In the genomic region with DNA sequence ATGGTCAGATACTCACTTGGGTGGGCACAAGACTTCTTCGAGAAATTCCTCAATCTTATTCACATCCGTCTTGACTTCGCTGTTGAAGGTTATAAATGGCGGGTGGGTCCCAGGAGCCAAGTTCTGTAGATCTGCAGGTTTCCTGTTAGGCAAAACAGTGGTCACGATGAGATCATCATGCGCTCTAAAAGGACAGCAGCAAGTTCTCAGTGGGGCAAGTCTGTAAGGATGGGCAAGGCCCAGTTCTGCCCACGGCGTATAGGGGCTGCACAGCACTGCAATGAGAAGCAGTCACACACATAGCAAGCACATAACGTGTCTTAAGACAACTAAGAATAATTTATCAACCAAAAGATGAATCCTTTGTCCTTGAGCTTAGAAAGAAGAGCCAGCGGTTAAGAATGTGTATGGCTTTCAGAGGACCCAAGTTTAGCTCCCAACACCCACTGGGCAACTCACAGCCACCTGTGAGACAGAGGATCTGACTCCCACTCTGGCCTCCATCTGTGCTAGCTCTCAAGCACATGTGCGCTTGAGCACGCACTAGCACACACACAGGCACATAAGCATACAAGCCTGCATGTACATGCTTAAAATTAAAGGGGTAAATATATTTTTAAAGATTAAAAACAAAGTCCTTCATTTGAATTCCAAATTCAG, we compare ENCODE assay signal across 20 mouse cellular contexts. TPM values are rescaled to one million over a fixed set of nuclear protein-coding genes. Genes with fewer than 3 reads are reported as not detected.
DNase-seq lines count a peak whose midpoint lies in the region; ATAC-seq and TF ChIP-seq lines count a peak whose summit lies in the region.
"Had no signal": no experiment of that assay in that cellular context is flagged by ENCODE, and none has a peak within 500 bp of the region (broad histone marks: within the 10 kb centered on the region; RNA-seq: fewer than 3 reads in every experiment).

No protein-coding gene starts in this region.

- DNase-seq in heart, postnatal 0 days (ENCODE audit: low spot score), result no peak
- DNase-seq in heart, postnatal 36 days, result no peak
- no peak for DNase-seq in lung, postnatal 4 days
- DNase-seq in CH12.LX (ENCODE audit: extremely low read depth), result peak; percentile 97
- no peak for DNase-seq in cerebellum, postnatal 14 days
- DNase-seq in left cerebral cortex, adult 8-10 months (ENCODE audit: low spot score in 2 of 2), result no peak
- DNase-seq: adrenal gland, adult 2 months; cerebellum, adult 2 months; layer of hippocampus, adult 9-11 months; right cerebral cortex, postnatal 14 days; thymus, postnatal 14 days had no signal

- intact Hi-C loops in heart, postnatal 36 days (cut with DNase I), result no loop called here

- in situ Hi-C loops in CH12.LX (cut with MboI; ENCODE audit: low pct_ligation_motif_present, low pct_unique_long_range_greater_than_20kb, low sequenced_read_pairs), result loop anchor here (5.0 kb wide), 1 partner anchor 36 kb away; no protein-coding TSS in a partner anchor

- dilution Hi-C loops in CH12.LX (cut with MboI; ENCODE audit: extremely low pct_ligation_motif_present, extremely low pct_unique_long_range_greater_than_20kb, low sequenced_read_pairs), result no loop called here

- H3K27ac ChIP-seq in heart, postnatal 0 days (ENCODE audit: low read depth), result peak overlapping the region; percentile 47
- H3K27ac ChIP-seq in lung, embryonic 15.5 days, result peak overlapping the region; percentile 5; the same call in 1 of the 2 replicates
- peak overlapping the region; percentile 92 for H3K27ac ChIP-seq in CH12.LX (ENCODE audit: insufficient read depth, low read depth)
- peak overlapping the region; percentile 27; the same call in 1 of the 2 replicates for H3K27ac ChIP-seq in macrophage
- H3K27ac ChIP-seq: forebrain, embryonic 12.5 days; hindbrain, embryonic 10.5 days; kidney, embryonic 15.5 days; midbrain, embryonic 12.5 days; stomach, embryonic 15.5 days had no signal

- peak; percentile 4 for TF ChIP-seq RAD21 in CH12.LX (IDR thresholded peaks at IDR 0.05; ENCODE audit: low read depth, low read length)

- no peak for TF ChIP-seq EP300 in heart, postnatal 0 days (IDR thresholded peaks at IDR 0.05; ENCODE audit: low read depth)
- peak; percentile 96 for TF ChIP-seq EP300 in CH12.LX (IDR thresholded peaks at IDR 0.05; ENCODE audit: low read length)

- peak; percentile 76 for TF ChIP-seq POLR2A in CH12.LX (IDR thresholded peaks at IDR 0.05; ENCODE audit: low read depth, low read length)

- peaks cover 20% of the 10 kb centered on the region for H3K4me1 ChIP-seq in heart, postnatal 0 days (ENCODE audit: control insufficient read depth, insufficient read depth)
- H3K4me1 ChIP-seq in lung, embryonic 15.5 days, result no peaks in the 10 kb centered on the region
- peaks cover 19 to 86% of the 10 kb centered on the region in 2 experiments for H3K4me1 ChIP-seq in CH12.LX (ENCODE audit: control insufficient read depth in 1 of 2, insufficient read depth in 2 of 2)
- H3K4me1 ChIP-seq: hindbrain, embryonic 10.5 days; stomach, embryonic 15.5 days had no signal

- no peak overlapping the region for H3K9ac ChIP-seq in heart, postnatal 0 days (replicated peaks; ENCODE audit: low read depth, low read length)
- no peak overlapping the region for H3K9ac ChIP-seq in lung, embryonic 15.5 days
- peak overlapping the region; percentile 52; the same call in 1 of the 2 replicates for H3K9ac ChIP-seq in CH12.LX (ENCODE audit: insufficient read depth, low read depth)
- H3K9ac ChIP-seq: forebrain, embryonic 12.5 days; kidney, embryonic 15.5 days; midbrain, embryonic 12.5 days; stomach, embryonic 15.5 days had no signal

- WGBS in heart, postnatal 0 days, result 75% methylated on average over 12 of the region's 12 CpGs
- 84% methylated on average over 12 of the region's 12 CpGs for WGBS in lung, embryonic 15.5 days
- WGBS in macrophage (ENCODE audit: missing documents), result 64% methylated on average over 12 of the region's 12 CpGs

- H3K36me3 ChIP-seq in heart, postnatal 0 days (replicated peaks; ENCODE audit: control insufficient read depth, insufficient read depth, low read length), result peaks cover 53% of the 10 kb centered on the region
- peaks cover 33% of the 10 kb centered on the region for H3K36me3 ChIP-seq in lung, embryonic 15.5 days
- H3K36me3 ChIP-seq in CH12.LX (replicated peaks in 1 of 2; ENCODE audit: control insufficient read depth in 1 of 2, insufficient read depth in 1 of 2, low read length in 1 of 2) (peaks cover 46 to 62% of the 10 kb centered on the region in 2 experiments), macrophage (ENCODE audit: inconsistent target) (peaks cover 38% of the 10 kb centered on the region)

- H3K9me3 ChIP-seq in heart, postnatal 0 days (replicated peaks; ENCODE audit: control insufficient read depth, low read length), result no peaks in the 10 kb centered on the region
- H3K9me3 ChIP-seq in lung, embryonic 15.5 days, result no peaks in the 10 kb centered on the region
- no peaks in the 10 kb centered on the region for H3K9me3 ChIP-seq in CH12.LX (replicated peaks; ENCODE audit: low read length)
- H3K9me3 ChIP-seq: forebrain, embryonic 12.5 days; hindbrain, embryonic 10.5 days; kidney, embryonic 15.5 days; midbrain, embryonic 12.5 days; stomach, embryonic 15.5 days had no signal

- no peaks in the 10 kb centered on the region for H3K27me3 ChIP-seq in heart, postnatal 0 days (ENCODE audit: control insufficient read depth, insufficient read depth, low read length)
- no peaks in the 10 kb centered on the region for H3K27me3 ChIP-seq in lung, embryonic 15.5 days
- H3K27me3 ChIP-seq in CH12.LX (replicated peaks), result no peaks in the 10 kb centered on the region
- H3K27me3 ChIP-seq: forebrain, embryonic 12.5 days; kidney, embryonic 15.5 days; midbrain, embryonic 12.5 days; stomach, embryonic 15.5 days had no signal

- no peak overlapping the region for H3K4me2 ChIP-seq in heart, postnatal 0 days (ENCODE audit: low read depth, low read length)
- no peak overlapping the region for H3K4me2 ChIP-seq in lung, embryonic 15.5 days
- peak overlapping the region; percentile 59 for H3K4me2 ChIP-seq in CH12.LX (ENCODE audit: insufficient read depth, low read depth, poor library complexity, severe bottlenecking)
- H3K4me2 ChIP-seq: forebrain, embryonic 12.5 days; kidney, embryonic 15.5 days; liver, embryonic 11.5 days; midbrain, embryonic 12.5 days; stomach, embryonic 15.5 days had no signal

- no peak overlapping the region for H3K4me3 ChIP-seq in heart, postnatal 0 days (ENCODE audit: low read depth, low read length)
- H3K4me3 ChIP-seq in lung, embryonic 15.5 days, result no peak overlapping the region
- no peak overlapping the region for H3K4me3 ChIP-seq in CH12.LX (replicated peaks in 1 of 3; ENCODE audit: low read depth in 2 of 3, low read length in 2 of 3, poor library complexity in 1 of 3)
- H3K4me3 ChIP-seq in macrophage (ENCODE audit: inconsistent target), result no peak overlapping the region
- H3K4me3 ChIP-seq: forebrain, embryonic 12.5 days; hindbrain, embryonic 10.5 days; kidney, embryonic 15.5 days; midbrain, embryonic 12.5 days; stomach, embryonic 15.5 days had no signal

- TF ChIP-seq CTCF in heart, postnatal 0 days (IDR thresholded peaks at IDR 0.05; ENCODE audit: low read depth), result no peak
- no peak for TF ChIP-seq CTCF in CH12.LX (conservative IDR thresholded peaks at IDR 0.05 in 1 of 2, IDR thresholded peaks at IDR 0.05 in 1 of 2; ENCODE audit: low read depth in 2 of 2, low read length in 2 of 2)

- ATAC-seq in heart, postnatal 0 days (ENCODE audit: insufficient read depth, low read depth), result no peak
- no peak for ATAC-seq in lung, embryonic 15.5 days (ENCODE audit: borderline replicate concordance, extremely low read depth, low FRiP score, low TSS enrichment)
- ATAC-seq: inflammation-experienced regulatory T-cells, adult 6 months had no signal

- H3K79me2 ChIP-seq in CH12.LX (replicated peaks; ENCODE audit: control insufficient read depth, extremely low read depth, insufficient read depth, poor library complexity, severe bottlenecking) (peaks cover 87% of the 10 kb centered on the region), macrophage (ENCODE audit: inconsistent target) (peaks cover 100% of the 10 kb centered on the region)

TF ChIP-seq in CH12.LX, 34 proteins besides CTCF, POLR2A, EP300 and RAD21 (continues in another document):
- TF ChIP-seq USF1 (IDR thresholded peaks at IDR 0.05; ENCODE audit: low read depth, low read length) (no peak), ELF1 (IDR thresholded peaks at IDR 0.05; ENCODE audit: low read depth, low read length) (peak; percentile 52; the same call in 1 of the 2 replicates), MXI1 (IDR thresholded peaks at IDR 0.05; ENCODE audit: low read depth, low read length) (peak; percentile 90), MAFK (IDR thresholded peaks at IDR 0.05; ENCODE audit: insufficient replicate concordance, low read length) (peak; percentile 85), MAX (IDR thresholded peaks at IDR 0.05; ENCODE audit: low read length) (peak; percentile 92), GABPA (IDR thresholded peaks at IDR 0.05; ENCODE audit: insufficient replicate concordance, low read depth, low read length) (no peak), JUND (conservative IDR thresholded peaks at IDR 0.05; ENCODE audit: low read depth, low read length) (peak; percentile 95), NRF1 (IDR thresholded peaks at IDR 0.05; ENCODE audit: low read depth, low read length) (0 out of 2 replicates have a peak, but pooled peaks have one; percentile 44), CHD2 (IDR thresholded peaks at IDR 0.05; ENCODE audit: low read length) (peak; percentile 72), ZKSCAN1 (IDR thresholded peaks at IDR 0.05; ENCODE audit: borderline replicate concordance, low read depth, low read length) (no peak), POLR2AphosphoS2 (IDR thresholded peaks at IDR 0.05; ENCODE audit: low read depth, low read length) (peak; percentile 74), ZC3H11A (IDR thresholded peaks at IDR 0.05; ENCODE audit: low read depth, low read length) (no peak), USF2 (conservative IDR thresholded peaks at IDR 0.05; ENCODE audit: low read depth, low read length) (no peak)

RNA-seq across cellular contexts. Expression of a gene that starts 46.5 kb away (rescaled TPM):
- total RNA-seq in heart, postnatal 0 days (2014; rRNA removed; ENCODE audit: low replicate concordance), result 239 and 307 TPM in 2 replicates
- polyA plus RNA-seq in heart, postnatal 0 days (2015; fragmentation: Nextera tagmentation; extraction: Ambion mirVana), result 213 and 235 TPM in 2 replicates
- total RNA-seq in heart, postnatal 36 days (2021), result 100 to 1,000 TPM; 241 to 254 TPM
- 181 and 185 TPM in 2 replicates for polyA plus RNA-seq in lung, embryonic 15.5 days (2015; fragmentation: Nextera tagmentation; extraction: Ambion mirVana)
- total RNA-seq in CH12.LX (2012; rRNA removed) (124 and 154 TPM in 2 replicates), CH12.LX (2014; rRNA removed) (182 and 199 TPM in 2 replicates)
- polyA plus RNA-seq in CH12.LX (2012; ENCODE audit: insufficient read length, low read depth) (198 and 214 TPM in 2 replicates), macrophage (2018) (149 to 188 TPM (median 173 TPM) in 3 replicates)
- 1,000 to 10,000 TPM in 4 of 26 experiments, 100 to 1,000 TPM in 12, 10 to 100 TPM in 10; 44.7 to 1,202 (median 255) TPM for total RNA-seq in macrophage (2018; cell fraction: chromatin; rRNA removed)
- total RNA-seq in macrophage (2018; cell fraction: cytosol; rRNA removed), result 1,000 to 10,000 TPM in 1 of 26 experiments, 100 to 1,000 TPM in 25; 181 to 1,494 (median 243) TPM
- total RNA-seq in macrophage (2018; cell fraction: nucleus; rRNA removed), result 1,000 to 10,000 TPM in 4 of 26 experiments, 100 to 1,000 TPM in 21, 10 to 100 TPM in 1; 96.8 to 1,122 (median 483) TPM
- total RNA-seq in left cerebral cortex, adult 8-10 months (2022), result 10 to 100 TPM; 40.1 to 47.4 (median 42.7) TPM

Comparison
In these comparisons a context has a peak if more than half of its experiments do, and no peak if none do; other contexts are left out.
1. H3K27ac ChIP-seq: peak in every context shown above with its lines; median percentile 92 in CH12.LX; 47 in heart, postnatal 0 days; 27 in macrophage; 5 in lung, embryonic 15.5 days.